Mouse (Mus musculus) frontal cortex, adult 2 months (tissue): ENCODE data around the gene Chrna1. TPM values are rescaled to one million over a fixed set of nuclear protein-coding genes. Genes with fewer than 3 reads are reported as not detected.
A peak's percentile ranks its signal among the peaks of the same experiment; 100 is the strongest.
"Not testable (repeated sequence)": the region's sequence is repeated elsewhere in the genome, so short reads cannot be mapped to it uniquely, and the experiment has no call there.

Experiments used
- DNase-seq, 2 experiments: peaks; one replicate each; pipeline ENCODE4 v3.0.0; 2022; ENCODE audit warnings: low spot score in 1 of 2; ENCODE audit errors: extremely low spot score in 1 of 2
- polyA plus RNA-seq: library from polyadenylated mRNA; depleted of rRNA; stranded (reverse); fragments of >200 nt; gene quantifications from 2 replicates; pipeline ENCODE4 v1.2.3, GENCODE M21; 2012

Chrna1 gene
- polyA plus RNA-seq, 1 experiment: 0.10 TPM

GRCm38 (mm10) chr2:73561665-73562063 is 18.5 kb downstream of the Chrna1 start:
- DNase-seq: peak in 1 of 2 experiments; percentile 65

GRCm38 (mm10) chr2:73560899-73561664 is 19.1 kb downstream of the Chrna1 start:
- DNase-seq: no peak

GRCm38 (mm10) chr2:73560445-73560844 is 19.7 kb downstream of the Chrna1 start:
- DNase-seq: no peak

- no peak for DNase-seq
These were observed 22.2 kb downstream of the Chrna1 start for GRCm38 (mm10) chr2:73557956-73558355.

- DNase-seq: not testable (repeated sequence)
These were observed 23.1 kb downstream of the Chrna1 start for GRCm38 (mm10) chr2:73557061-73557460.

GRCm38 (mm10) chr2:73554389-73554788 is 25.7 kb downstream of the Chrna1 start:
- DNase-seq: no peak

GRCm38 (mm10) chr2:73552926-73553325 is 27.2 kb downstream of the Chrna1 start:
- no peak for DNase-seq

- DNase-seq: peak in 1 of 2 experiments; percentile 76
These were observed 29.4 kb downstream of the Chrna1 start for GRCm38 (mm10) chr2:73550725-73551124.

GRCm38 (mm10) chr2:73548542-73548941 is 31.6 kb downstream of the Chrna1 start:
- no peak for DNase-seq

GRCm38 (mm10) chr2:73547256-73547655 is 32.9 kb downstream of the Chrna1 start:
- DNase-seq: no peak

GRCm38 (mm10) chr2:73545556-73545955 is 34.6 kb downstream of the Chrna1 start:
- no peak for DNase-seq

GRCm38 (mm10) chr2:73540450-73541162 is 39.5 kb downstream of the Chrna1 start:
- DNase-seq: no peak

GRCm38 (mm10) chr2:73539697-73540096 is 40.4 kb downstream of the Chrna1 start:
- no peak for DNase-seq

GRCm38 (mm10) chr2:73539141-73539540 is 41.0 kb downstream of the Chrna1 start:
- no peak for DNase-seq

GRCm38 (mm10) chr2:73538590-73538989 is 41.5 kb downstream of the Chrna1 start:
- no peak for DNase-seq

- no peak for DNase-seq
These were observed 43.9 kb downstream of the Chrna1 start for GRCm38 (mm10) chr2:73536091-73536783.

GRCm38 (mm10) chr2:73534720-73535119 is 45.4 kb downstream of the Chrna1 start:
- no peak for DNase-seq

GRCm38 (mm10) chr2:73530487-73530886 is 49.7 kb downstream of the Chrna1 start:
- no peak for DNase-seq

- peak in 1 of 2 experiments; percentile 73 for DNase-seq
These were observed 50.5 kb downstream of the Chrna1 start, which contains the start of gene Wipf1 for GRCm38 (mm10) chr2:73529356-73530330. Gene Wipf1 (minus strand): TSS chr2:73529734.
